Mouse (Mus musculus): ENCODE measurements around the gene Thbs3.

The Thbs3 gene

DNA sequence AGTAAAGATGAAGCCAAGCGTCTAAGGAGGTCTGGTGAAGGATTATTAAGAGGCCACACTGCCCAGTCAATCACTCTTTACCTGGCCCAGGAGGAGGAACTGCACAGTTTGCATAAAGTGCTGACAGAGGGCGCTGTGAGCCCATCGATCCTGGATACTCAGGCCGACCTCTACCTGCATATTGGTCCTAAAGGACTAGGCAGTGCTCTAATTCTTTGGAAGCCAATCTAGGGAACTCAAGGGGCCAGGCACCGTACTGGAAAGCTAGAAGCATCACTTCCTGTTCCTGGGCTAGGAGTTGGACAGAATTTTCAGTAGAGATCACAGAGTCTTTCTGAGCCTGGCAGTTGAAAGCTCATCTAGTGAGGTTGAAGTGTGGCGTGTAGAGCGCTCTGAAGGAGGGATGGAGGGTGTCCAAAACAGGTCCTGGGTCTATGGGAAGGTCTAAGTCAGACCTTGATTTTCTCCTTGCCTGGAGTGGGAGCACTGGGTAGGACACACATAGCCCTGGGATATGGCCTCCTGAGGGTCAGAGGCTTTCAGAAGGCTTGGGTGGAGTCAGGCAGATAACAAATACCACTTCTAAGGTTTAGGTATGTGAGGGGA, 35.6 kb downstream of the Thbs3 start:
- DNase-seq (ENCODE audit: low read depth, low spot score) = peak; percentile 78

DNA sequence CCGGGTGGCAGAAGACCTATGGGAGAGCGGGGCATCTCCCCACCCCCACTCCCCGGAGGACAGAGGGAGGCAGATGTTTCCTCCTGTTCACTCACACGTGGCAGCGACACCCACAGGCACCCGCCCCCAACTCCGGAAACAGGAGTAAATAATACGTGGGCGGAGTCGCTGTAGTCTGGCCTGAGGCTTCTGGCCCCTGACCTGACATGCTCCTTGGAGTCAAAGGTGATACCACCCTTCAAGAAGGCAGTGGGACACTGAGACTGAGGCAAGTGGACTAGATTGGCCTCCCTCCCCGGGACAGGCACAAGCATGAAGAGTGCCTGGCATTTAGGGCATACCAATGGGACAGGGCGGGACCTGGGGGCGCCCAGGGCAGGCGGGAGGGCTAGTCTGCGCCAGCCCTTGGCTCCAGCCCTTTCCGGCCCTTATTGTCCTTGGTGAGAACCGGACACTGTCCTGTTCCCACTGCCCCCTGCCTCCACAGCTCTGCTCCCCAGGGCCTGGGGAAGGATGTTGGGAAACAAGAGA, 36.5 kb downstream of the Thbs3 start:
- DNase-seq (ENCODE audit: low read depth, low spot score) = no peak

DNA sequence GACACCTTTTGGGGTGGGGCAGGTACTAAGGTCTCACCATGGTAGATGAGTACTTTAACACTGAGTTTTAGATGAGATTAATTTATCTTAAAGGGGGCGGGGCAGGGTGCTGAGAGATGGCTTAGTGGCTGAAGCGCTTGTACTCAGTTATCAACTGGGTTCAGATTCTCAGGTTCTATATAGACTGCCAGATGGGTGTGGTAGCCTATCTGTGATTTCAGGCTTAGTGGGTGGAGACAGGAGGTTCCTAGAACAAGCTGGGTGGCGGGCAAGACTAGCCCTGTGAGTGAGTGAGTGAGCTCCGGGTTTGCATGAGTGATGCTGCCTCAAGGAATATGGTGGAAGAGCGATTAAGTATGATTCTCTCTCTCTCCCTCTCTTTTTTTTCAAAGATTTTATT, 40.0 kb downstream of the Thbs3 start:
- DNase-seq (ENCODE audit: low read depth, low spot score) = no peak

DNA sequence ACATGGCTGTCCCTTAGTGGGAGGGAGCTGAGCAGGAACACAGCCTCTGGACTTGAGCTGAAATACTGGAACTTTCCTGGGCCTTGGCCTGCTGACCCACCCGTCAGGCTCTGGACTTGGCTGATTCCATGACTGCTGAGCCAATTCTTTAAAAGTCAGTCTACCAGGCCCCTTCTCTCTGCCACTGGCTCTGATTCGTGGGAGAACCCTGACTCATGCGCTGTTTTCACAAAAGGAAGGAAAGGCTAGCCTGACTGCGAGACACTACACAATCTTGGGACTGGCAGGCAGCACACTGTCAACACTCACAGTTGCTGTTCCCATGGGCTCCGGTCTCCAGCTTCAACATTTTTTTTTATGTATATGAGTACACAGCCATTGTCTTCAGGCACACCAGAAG, 41.2 kb downstream of the Thbs3 start:
- no peak for DNase-seq (ENCODE audit: low read depth, low spot score)

DNA sequence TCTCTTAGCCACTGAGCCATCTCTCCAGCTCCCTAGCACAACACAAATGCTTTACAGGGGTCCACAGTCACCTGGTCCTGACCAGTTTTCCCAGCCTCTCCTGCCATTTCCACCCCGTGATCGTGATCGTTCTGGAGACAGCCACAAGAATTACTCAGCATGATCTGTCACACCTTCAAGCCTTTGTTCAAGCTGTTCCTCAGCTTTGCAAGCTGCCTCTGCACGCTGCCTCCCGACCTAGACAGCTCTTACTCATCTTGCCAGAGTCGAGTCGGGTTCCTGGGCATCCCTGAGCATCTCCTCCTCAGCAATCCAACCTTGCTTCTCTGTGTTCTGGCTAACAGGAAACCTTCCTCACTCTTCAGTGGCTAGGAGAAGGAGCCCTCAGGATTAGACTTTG, 44.1 kb downstream of the Thbs3 start, which contains the start of gene Dpm3:
Dpm3 (plus strand) TSS at position 283 of the 400 bp plus-strand sequence.
- peak; percentile 82 for DNase-seq (ENCODE audit: low read depth, low spot score)

DNA sequence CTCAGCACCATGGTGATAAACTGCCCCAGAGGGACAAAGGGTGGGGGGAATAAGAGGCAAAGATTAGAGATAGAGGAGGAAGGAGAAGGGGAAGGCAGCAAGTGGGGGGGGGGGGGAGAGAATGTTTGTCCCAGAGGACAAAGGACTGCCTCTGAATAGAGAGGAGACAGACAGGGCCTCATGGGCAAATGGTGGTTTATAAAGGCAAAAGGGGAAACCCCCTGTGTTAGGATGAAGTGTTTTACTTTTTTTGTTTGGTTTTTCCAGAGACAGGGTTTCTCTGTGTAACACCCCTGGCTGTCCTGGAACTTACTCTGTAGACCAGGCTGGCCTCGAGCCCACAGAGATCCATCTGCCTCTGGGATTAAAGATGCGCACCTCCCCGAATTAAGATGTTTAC, 45.2 kb downstream of the Thbs3 start:
- no peak for DNase-seq (ENCODE audit: low read depth, low spot score)

DNA sequence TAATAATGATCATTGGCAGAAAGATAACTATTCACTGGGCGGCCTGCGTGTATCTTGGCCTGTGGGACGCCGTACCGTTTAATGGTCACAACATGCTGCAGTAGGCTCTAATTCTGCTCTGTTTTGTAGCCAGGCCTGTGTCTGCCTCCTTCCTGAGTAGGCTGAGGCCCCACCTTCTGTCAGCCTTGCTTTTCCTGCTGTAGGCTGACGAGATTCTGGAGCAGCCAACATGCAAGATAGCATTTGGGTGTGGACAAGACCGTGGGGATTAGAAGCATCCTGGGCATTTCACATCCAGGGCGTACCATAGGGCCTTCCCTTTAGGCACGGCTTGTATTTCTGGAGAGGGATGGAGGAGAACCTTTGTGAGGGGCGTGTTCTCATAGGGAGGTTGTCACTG, 47.4 kb downstream of the Thbs3 start:
- peak; percentile 46 for DNase-seq (ENCODE audit: low read depth, low spot score)

DNA sequence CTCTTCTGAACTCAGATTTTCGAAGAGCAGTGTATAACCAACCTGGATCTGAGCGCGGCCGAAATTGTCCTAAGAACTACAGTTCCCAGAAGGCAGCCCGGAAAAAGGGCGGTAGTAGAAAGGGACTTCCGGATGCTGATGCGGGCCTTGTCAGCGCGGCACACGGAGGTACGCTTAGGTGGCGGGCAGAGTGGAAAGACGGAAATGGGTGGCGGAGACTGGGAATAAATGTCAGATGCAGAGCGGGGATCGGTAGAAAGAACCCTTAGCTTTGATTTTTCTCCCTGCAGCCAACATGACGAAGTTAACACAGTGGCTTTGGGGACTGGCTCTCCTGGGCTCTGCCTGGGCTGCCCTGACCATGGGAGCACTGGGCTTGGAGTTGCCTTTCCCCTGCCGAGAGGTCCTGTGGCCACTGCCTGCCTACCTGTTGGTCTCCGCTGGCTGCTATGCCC, 51.5 kb downstream of the Thbs3 start:
- peak; percentile 96 for DNase-seq (ENCODE audit: low read depth, low spot score)

DNA sequence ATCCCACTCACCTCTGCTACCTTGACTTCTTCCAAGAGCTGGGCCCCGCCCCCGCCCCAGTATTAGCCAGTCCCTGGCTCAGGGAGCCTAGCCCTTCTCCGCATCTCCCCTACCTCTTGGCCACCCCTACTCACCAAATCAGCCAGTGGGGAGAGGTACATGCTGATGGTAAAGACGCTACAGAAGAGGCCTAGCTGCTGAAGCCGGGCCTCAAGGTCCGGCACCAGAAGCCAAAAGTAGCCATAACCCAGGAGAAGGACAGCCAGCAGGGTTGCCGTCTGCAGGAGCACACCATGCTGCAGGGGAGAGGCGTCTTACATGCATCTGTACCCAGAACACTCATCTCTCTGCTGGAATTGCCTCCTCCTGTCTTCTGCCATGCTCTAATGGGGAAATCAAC, 53.9 kb downstream of the Thbs3 start:
- no peak for DNase-seq (ENCODE audit: low read depth, low spot score)

DNA sequence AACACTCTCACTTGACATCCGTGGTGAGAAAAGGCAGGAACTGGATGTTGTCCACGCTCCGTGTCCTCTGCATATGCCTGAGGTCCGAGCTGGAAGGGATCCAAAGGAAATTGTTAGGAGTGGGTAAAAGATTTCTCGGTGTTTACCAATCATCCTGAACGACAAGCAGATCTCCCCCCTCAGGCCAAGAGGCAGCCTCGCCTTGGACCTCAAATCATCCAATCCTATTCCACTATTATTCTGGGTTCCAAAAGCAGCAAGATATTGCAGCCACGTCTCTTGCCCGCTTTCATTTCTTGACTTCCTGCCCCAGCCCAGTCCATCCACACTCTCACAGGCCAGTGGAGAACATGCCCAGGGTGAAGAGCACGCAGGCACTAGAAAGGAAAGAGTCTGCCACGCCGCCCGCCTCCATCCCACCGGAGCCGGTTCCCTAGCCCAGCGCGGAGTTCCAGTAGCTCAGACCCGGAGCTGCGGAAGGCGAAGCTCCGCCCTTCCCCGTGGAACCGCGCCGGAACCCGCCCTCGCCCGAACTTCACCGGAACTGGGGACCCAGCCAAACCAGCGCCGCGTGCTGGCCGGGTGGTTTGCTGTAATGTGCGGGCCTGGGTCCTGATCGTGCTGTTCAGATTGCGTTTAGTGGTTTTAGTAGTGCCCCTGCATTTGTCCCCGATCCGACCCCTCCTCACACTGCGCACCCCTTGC, 55.2 kb downstream of the Thbs3 start, which contains the start of gene Slc50a1:
Slc50a1 (minus strand) TSS at position 520 of the 705 bp plus-strand sequence.
- peak; percentile 93 for DNase-seq (ENCODE audit: low read depth, low spot score)

DNA sequence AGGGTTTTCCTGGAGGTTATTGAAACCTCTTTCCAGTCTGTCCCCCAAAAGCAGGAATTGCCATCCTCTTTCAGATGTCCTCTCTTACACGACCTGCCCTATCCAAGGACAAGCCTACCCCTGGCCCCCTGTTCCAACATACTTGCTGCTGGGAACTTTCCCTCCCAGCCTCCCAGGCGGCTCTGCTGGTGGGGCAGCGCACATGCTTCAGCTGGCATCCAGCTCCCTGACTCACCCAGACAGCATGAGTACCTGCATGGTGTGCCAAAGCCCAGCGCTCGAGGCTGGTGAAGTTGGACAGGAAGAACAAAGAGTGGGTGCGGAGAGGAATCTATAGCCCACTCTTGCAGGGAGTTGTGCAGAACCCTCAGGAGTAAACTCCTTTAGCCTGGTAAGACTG, 55.9 kb downstream of the Thbs3 start:
- DNase-seq (ENCODE audit: low read depth, low spot score) = peak; percentile 91

DNA sequence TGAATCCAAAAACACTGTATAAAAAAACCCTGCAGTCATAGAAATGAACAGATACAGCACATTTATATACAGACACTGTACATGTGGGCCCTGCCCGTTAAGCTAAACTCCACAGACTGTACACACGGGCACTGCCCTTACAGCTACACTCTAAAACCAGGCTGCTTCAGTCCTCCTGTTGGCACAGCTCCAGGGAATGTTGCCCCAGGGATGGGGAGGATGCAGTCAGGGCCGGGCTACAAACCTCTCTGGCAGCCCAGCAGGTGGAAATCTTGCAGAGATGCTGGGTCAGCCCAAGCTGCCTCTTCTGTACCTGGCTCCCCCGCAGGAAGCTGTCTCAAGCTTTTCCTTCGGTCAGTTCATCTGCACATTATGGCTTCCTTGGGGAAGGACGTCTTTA, 56.8 kb downstream of the Thbs3 start:
- DNase-seq (ENCODE audit: low read depth, low spot score) = no peak

DNA sequence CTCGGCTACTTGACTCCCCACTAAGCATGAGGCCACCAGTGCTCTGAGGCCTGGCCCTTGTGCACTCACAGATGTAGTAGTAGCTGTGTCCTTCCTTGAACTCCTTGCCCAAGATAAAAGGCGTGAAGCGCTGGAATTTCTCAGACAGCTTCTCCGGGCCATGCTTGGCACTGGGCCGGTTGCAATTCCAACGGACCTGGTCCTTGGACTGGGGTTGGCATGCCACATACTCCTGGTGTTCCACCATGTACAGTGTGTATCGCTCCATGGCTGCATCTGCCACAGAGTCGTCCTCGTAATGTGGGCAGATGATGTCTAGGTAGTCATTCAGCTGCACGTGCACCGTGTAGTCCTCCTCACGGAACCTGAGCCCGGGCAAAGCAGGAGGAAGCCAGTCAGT, 61.1 kb downstream of the Thbs3 start:
- DNase-seq (ENCODE audit: low read depth, low spot score) = no peak

Data from brain, adult 2 months (tissue).